Mouse (Mus musculus): Measurements from ENCODE around the gene Hoxd4.

DNA sequence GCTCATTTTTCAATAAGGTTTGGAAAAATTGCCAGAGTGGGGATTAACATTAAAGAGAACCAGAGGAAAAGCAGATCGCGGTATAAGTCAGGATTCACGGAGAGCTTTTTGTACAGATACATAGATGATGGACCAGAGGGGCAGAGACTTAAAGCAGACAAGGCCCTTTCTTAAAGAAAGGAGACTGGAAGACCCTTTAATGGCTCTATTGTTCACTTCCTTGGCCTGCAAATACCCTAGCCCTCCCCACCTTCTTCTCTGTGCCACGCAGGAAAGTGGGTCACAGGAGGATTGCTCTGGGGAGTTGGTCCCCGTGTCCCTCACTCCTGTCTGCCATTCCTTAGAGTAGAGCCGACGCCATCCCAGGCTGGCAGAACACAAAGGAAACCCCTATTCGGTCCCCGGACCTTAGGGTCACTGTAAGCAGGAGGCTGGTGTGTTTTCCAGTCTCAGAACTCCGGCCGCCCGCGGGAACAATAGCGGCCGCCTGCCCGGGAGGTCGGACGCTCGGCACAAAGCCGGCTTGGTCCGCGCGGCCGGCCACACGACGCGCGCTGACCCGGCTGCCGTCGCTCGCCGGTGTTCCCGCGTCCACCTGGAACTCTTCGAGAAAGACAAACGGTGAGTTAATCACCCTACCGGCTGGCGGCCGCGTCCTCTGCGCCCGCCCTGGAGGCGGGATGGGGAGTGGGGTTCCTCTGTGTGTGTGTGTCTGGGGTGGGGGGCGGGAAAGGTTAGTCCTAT lies 40.9 kb downstream of the Hoxd4 start:
- TF ChIP-seq CTCF (IDR thresholded peaks at IDR 0.05) (no peak), POLR2A (IDR thresholded peaks at IDR 0.05; ENCODE audit: insufficient read depth, low read depth, low read length) (no peak)

Measured in heart, adult 2 months (tissue).